Mouse (Mus musculus) erythroblast, embryonic 14.5 days (primary cell): ENCODE measurements around the gene Ces2b.
"Not testable (repeated sequence)": the region's sequence is repeated elsewhere in the genome, so short reads cannot be mapped to it uniquely, and the experiment has no call there.

Experiments
- GATA1 ChIP-seq: IDR thresholded peaks from 2 replicates; pipeline ENCODE4 v1.6.1; 2012; ENCODE audit warnings: low read length, inconsistent platforms, mixed read lengths
- TAL1 ChIP-seq: IDR thresholded peaks from 3 replicates; pipeline ENCODE4 v1.6.1; 2012; ENCODE audit warnings: low read length, inconsistent platforms, mixed read lengths

DNA sequence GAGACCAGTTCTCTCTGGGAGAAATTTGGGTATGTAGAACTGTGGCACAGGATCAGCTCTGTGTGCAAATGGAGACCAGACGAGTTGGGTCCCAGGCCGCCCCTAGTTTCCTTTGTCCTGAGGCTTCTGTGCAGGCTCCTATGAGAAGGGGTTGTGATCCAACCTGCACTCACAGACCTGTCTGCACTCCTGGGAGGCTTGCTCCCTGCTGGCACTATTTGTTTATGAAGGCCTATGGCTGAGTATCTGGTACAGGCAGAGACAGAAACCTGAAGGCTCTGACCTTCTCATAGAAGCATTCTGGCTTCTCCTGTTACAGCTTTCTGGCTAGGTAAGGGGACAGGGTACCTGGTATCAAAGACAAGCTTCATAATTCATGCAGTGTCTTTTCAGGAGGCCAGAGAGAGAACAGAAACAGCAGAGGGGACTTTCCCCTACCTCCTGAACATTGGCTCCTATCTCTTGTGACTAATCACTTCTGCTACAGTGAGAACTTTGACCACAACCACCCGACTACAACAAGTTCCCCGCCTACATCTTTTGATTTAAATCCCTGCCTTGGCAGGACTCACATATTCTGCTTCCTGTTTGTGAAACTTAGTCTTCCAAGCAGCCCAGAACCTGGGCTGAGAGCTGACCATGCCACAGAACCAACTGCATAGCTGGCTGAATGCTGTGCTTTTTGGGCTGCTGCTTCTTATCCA is 55.0 kb downstream of the Ces2b start:
- not testable (repeated sequence) for TF ChIP-seq TAL1, GATA1
